12 mouse cellular contexts compared by ENCODE assay signal in the genomic region with DNA sequence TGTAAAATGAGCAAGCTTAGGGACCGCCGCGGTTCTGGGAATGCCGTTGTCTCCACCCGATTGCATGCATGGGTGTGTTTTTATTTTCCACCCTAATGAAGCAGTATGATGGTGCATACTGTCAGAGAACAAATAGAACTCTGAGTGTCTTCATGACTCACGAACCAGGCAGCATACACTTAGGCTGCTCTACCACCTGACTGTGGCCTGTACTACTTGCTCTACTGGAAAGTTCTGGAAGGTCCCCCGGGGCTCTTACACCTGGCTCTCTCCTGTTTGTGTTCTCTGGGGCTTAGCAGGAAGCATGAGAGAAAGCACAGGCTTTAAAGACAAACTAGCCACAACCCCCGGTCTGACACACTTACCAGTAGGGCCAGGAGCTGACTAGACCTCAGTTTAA. TPM values are rescaled to one million over a fixed set of nuclear protein-coding genes. Genes with fewer than 3 reads are reported as not detected.
DNase-seq lines count a peak whose midpoint lies in the region; ATAC-seq and TF ChIP-seq lines count a peak whose summit lies in the region.
"Had no signal": no experiment of that assay in that cellular context is flagged by ENCODE, and none has a peak within 500 bp of the region (broad histone marks: within the 10 kb centered on the region; RNA-seq: fewer than 3 reads in every experiment).

No protein-coding gene starts in this region.

- H3K27ac ChIP-seq in heart, embryonic 12.5 days (ENCODE audit: poor library complexity, severe bottlenecking): no peak overlapping the region
- no peak overlapping the region for H3K27ac ChIP-seq in midbrain, embryonic 13.5 days
- no peak overlapping the region for H3K27ac ChIP-seq in midbrain, embryonic 10.5 days (replicated peaks)
- peak overlapping the region; percentile 75 for H3K27ac ChIP-seq in stomach, postnatal 0 days (replicated peaks)
- no peak overlapping the region for H3K27ac ChIP-seq in neural tube, embryonic 15.5 days (replicated peaks)

- peak; percentile 87 for TF ChIP-seq EP300 in stomach, postnatal 0 days (optimal IDR thresholded peaks at IDR 0.05)

- H3K36me3 ChIP-seq in heart, embryonic 12.5 days: no peaks in the 10 kb centered on the region
- no peaks in the 10 kb centered on the region for H3K36me3 ChIP-seq in midbrain, embryonic 13.5 days
- H3K36me3 ChIP-seq in midbrain, embryonic 10.5 days: no peaks in the 10 kb centered on the region
- H3K36me3 ChIP-seq in stomach, postnatal 0 days (ENCODE audit: control insufficient read depth, insufficient read depth, low read length): no peaks in the 10 kb centered on the region
- H3K36me3 ChIP-seq in neural tube, embryonic 15.5 days: no peaks in the 10 kb centered on the region

- H3K4me2 ChIP-seq in heart, embryonic 12.5 days: peak overlapping the region; percentile 82
- H3K4me2 ChIP-seq in midbrain, embryonic 13.5 days (replicated peaks): peak overlapping the region; percentile 58
- no peak overlapping the region for H3K4me2 ChIP-seq in stomach, postnatal 0 days (replicated peaks; ENCODE audit: low read depth)
- H3K4me2 ChIP-seq in neural tube, embryonic 15.5 days: no peak overlapping the region

- peak overlapping the region; percentile 45; the same call in 1 of the 2 replicates for H3K4me3 ChIP-seq in heart, embryonic 12.5 days
- no peak overlapping the region for H3K4me3 ChIP-seq in midbrain, embryonic 13.5 days (replicated peaks)
- no peak overlapping the region for H3K4me3 ChIP-seq in midbrain, embryonic 10.5 days
- peak overlapping the region; percentile 43; the same call in 1 of the 2 replicates for H3K4me3 ChIP-seq in stomach, postnatal 0 days (ENCODE audit: low read depth, low read length)
- H3K4me3 ChIP-seq in neural tube, embryonic 15.5 days (replicated peaks): no peak overlapping the region

- H3K9me3 ChIP-seq in heart, embryonic 12.5 days (replicated peaks): no peaks in the 10 kb centered on the region
- no peaks in the 10 kb centered on the region for H3K9me3 ChIP-seq in midbrain, embryonic 13.5 days
- H3K9me3 ChIP-seq in midbrain, embryonic 10.5 days (replicated peaks): no peaks in the 10 kb centered on the region
- H3K9me3 ChIP-seq in stomach, postnatal 0 days (ENCODE audit: control insufficient read depth, low read length): no peaks in the 10 kb centered on the region
- H3K9me3 ChIP-seq in neural tube, embryonic 15.5 days (replicated peaks): no peaks in the 10 kb centered on the region

- no peaks in the 10 kb centered on the region for H3K27me3 ChIP-seq in heart, embryonic 12.5 days (replicated peaks)
- 0 out of 2 replicates have a peak, but pooled peaks cover 4% of the 10 kb centered on the region for H3K27me3 ChIP-seq in midbrain, embryonic 13.5 days
- peaks cover 8% of the 10 kb centered on the region; the same call in 1 of the 2 replicates for H3K27me3 ChIP-seq in midbrain, embryonic 10.5 days (ENCODE audit: low read depth, poor library complexity, severe bottlenecking)
- H3K27me3 ChIP-seq in stomach, postnatal 0 days (ENCODE audit: control insufficient read depth, insufficient read depth, low read length): no peaks in the 10 kb centered on the region
- no peaks in the 10 kb centered on the region for H3K27me3 ChIP-seq in neural tube, embryonic 15.5 days (replicated peaks)

- H3K9ac ChIP-seq in heart, embryonic 12.5 days: peak overlapping the region; percentile 47; the same call in 1 of the 2 replicates
- no peak overlapping the region for H3K9ac ChIP-seq in midbrain, embryonic 13.5 days (replicated peaks)
- H3K9ac ChIP-seq in stomach, postnatal 0 days (ENCODE audit: low read length): no peak overlapping the region
- no peak overlapping the region for H3K9ac ChIP-seq in neural tube, embryonic 15.5 days (replicated peaks)

- 65% methylated on average over 8 of the region's 8 CpGs for WGBS in heart, embryonic 12.5 days
- WGBS in midbrain, embryonic 13.5 days: 80% methylated on average over 8 of the region's 8 CpGs
- WGBS in midbrain, embryonic 10.5 days: 76% methylated on average over 8 of the region's 8 CpGs
- 51% methylated on average over 8 of the region's 8 CpGs for WGBS in stomach, postnatal 0 days
- 80% methylated on average over 8 of the region's 8 CpGs for WGBS in neural tube, embryonic 15.5 days

- H3K4me1 ChIP-seq in heart, embryonic 12.5 days (replicated peaks): peaks cover 16% of the 10 kb centered on the region
- peaks cover 14% of the 10 kb centered on the region for H3K4me1 ChIP-seq in midbrain, embryonic 13.5 days (replicated peaks)
- peaks cover 8% of the 10 kb centered on the region for H3K4me1 ChIP-seq in midbrain, embryonic 10.5 days
- H3K4me1 ChIP-seq in stomach, postnatal 0 days (replicated peaks; ENCODE audit: control insufficient read depth, insufficient read depth): 0 out of 2 replicates have a peak, but pooled peaks cover 3% of the 10 kb centered on the region
- H3K4me1 ChIP-seq in neural tube, embryonic 15.5 days: peaks cover 7% of the 10 kb centered on the region

- ATAC-seq in heart, embryonic 12.5 days (ENCODE audit: insufficient number of reproducible peaks, low FRiP score): no peak
- no peak for ATAC-seq in midbrain, embryonic 13.5 days
- ATAC-seq in stomach, postnatal 0 days (ENCODE audit: low FRiP score, low TSS enrichment): peak; percentile 87
- ATAC-seq in neural tube, embryonic 15.5 days (ENCODE audit: low FRiP score): no peak

- no peak for DNase-seq in heart, postnatal 36 days
- no peak for DNase-seq in midbrain, embryonic 10.5 days (ENCODE audit: low spot score)
- peak; percentile 42 to 74 for DNase-seq in kidney, postnatal 25 days
- peak; percentile 29 for DNase-seq in stomach, postnatal 0 days (ENCODE audit: low spot score)
- no peak for DNase-seq in embryo, embryonic 10.5 days (ENCODE audit: low spot score)

- no peak for TF ChIP-seq CTCF in stomach, postnatal 0 days (IDR thresholded peaks at IDR 0.05; ENCODE audit: low read depth)

- intact Hi-C loops in heart, postnatal 36 days (cut with DNase I): no loop called here

RNA-seq across cellular contexts. Expression of gene Gucy2g, which starts 21.7 kb away (rescaled TPM):
- 0.04 TPM in 1 of 2 replicates, not detected in the other for polyA plus RNA-seq in heart, embryonic 12.5 days (2016; fragmentation: Nextera tagmentation; extraction: Ambion mirVana)
- under 1 TPM in 1 of 2 experiments, not detected in 1; 0.08 TPM for total RNA-seq in heart, postnatal 36 days (2021)
- polyA plus RNA-seq in midbrain, embryonic 13.5 days (2015; fragmentation: Nextera tagmentation; extraction: Ambion mirVana): 0.07 TPM in 1 of 2 replicates, not detected in the other
- polyA plus RNA-seq in midbrain, embryonic 10.5 days (2016; fragmentation: Nextera tagmentation; extraction: Ambion mirVana): not detected in 2 replicates
- polyA plus RNA-seq in stomach, postnatal 0 days (2015; fragmentation: Nextera tagmentation; extraction: Ambion mirVana): 0.08 TPM in 2 replicates
- polyA plus RNA-seq in neural tube, embryonic 15.5 days (2015; fragmentation: Nextera tagmentation; extraction: Ambion mirVana): 0.06 and 0.12 TPM in 2 replicates
- polyA plus RNA-seq: heart, embryonic 16.5 days had no signal

RNA-seq across cellular contexts. Expression of gene Acsl5, which starts 32.4 kb away (rescaled TPM):
- 40.7 and 44.0 TPM in 2 replicates for polyA plus RNA-seq in heart, embryonic 12.5 days (2016; fragmentation: Nextera tagmentation; extraction: Ambion mirVana)
- total RNA-seq in heart, postnatal 36 days (2021): 10 to 100 TPM; 11.8 to 12.0 TPM
- 9.9 TPM in 2 replicates for polyA plus RNA-seq in midbrain, embryonic 13.5 days (2015; fragmentation: Nextera tagmentation; extraction: Ambion mirVana)
- polyA plus RNA-seq in midbrain, embryonic 10.5 days (2016; fragmentation: Nextera tagmentation; extraction: Ambion mirVana): 18.5 and 18.9 TPM in 2 replicates
- 62.7 and 63.2 TPM in 2 replicates for polyA plus RNA-seq in stomach, postnatal 0 days (2015; fragmentation: Nextera tagmentation; extraction: Ambion mirVana)
- 21.8 and 39.3 TPM in 2 replicates for polyA plus RNA-seq in neural tube, embryonic 15.5 days (2015; fragmentation: Nextera tagmentation; extraction: Ambion mirVana)

RNA-seq across cellular contexts. Expression of gene Tectb, which starts 38.8 kb away (rescaled TPM):
- not detected in 2 replicates for polyA plus RNA-seq in heart, embryonic 12.5 days (2016; fragmentation: Nextera tagmentation; extraction: Ambion mirVana)
- total RNA-seq in heart, postnatal 36 days (2021): under 1 TPM; 0.19 to 0.33 TPM
- 0.30 and 0.83 TPM in 2 replicates for polyA plus RNA-seq in midbrain, embryonic 13.5 days (2015; fragmentation: Nextera tagmentation; extraction: Ambion mirVana)
- 0.12 TPM in 1 of 2 replicates, not detected in the other for polyA plus RNA-seq in midbrain, embryonic 10.5 days (2016; fragmentation: Nextera tagmentation; extraction: Ambion mirVana)
- polyA plus RNA-seq in stomach, postnatal 0 days (2015; fragmentation: Nextera tagmentation; extraction: Ambion mirVana): 0.16 and 0.23 TPM in 2 replicates
- polyA plus RNA-seq in neural tube, embryonic 15.5 days (2015; fragmentation: Nextera tagmentation; extraction: Ambion mirVana): not detected in 2 replicates
- total RNA-seq: common myeloid progenitor, adult 5-6 weeks had no signal
- polyA plus RNA-seq: C2C12; heart, embryonic 16.5 days; small intestine, adult 2 months had no signal

Comparison
In these comparisons a context has a peak if more than half of its experiments do, and no peak if none do; other contexts are left out.
1. H3K4me2 ChIP-seq: peak in heart, embryonic 12.5 days (single experiment) and midbrain, embryonic 13.5 days (single experiment); none in stomach, postnatal 0 days (single experiment) and neural tube, embryonic 15.5 days (single experiment).
2. H3K4me3 ChIP-seq: peak in heart, embryonic 12.5 days (single experiment) and stomach, postnatal 0 days (single experiment); none in midbrain, embryonic 13.5 days (single experiment), midbrain, embryonic 10.5 days (single experiment) and neural tube, embryonic 15.5 days (single experiment).
3. DNase-seq: peak in kidney, postnatal 25 days (2 of 2) and stomach, postnatal 0 days (single experiment); none in heart, postnatal 36 days (0 of 2), midbrain, embryonic 10.5 days (single experiment) and embryo, embryonic 10.5 days (single experiment).